Mouse (Mus musculus) limb, embryonic 12.5 days (tissue): ENCODE data around the gene Gm1673. TPM values are rescaled to one million over a fixed set of nuclear protein-coding genes. Genes with fewer than 3 reads are reported as not detected.
A peak's percentile ranks its signal among the peaks of the same experiment; 100 is the strongest.
"Not testable (repeated sequence)": the region's sequence is repeated elsewhere in the genome, so short reads cannot be mapped to it uniquely, and the experiment has no call there.

ENCODE experiments used
- ATAC-seq: fragments of 200-750 bp; cut with Nextera tagmentation; 2 replicates; pipeline ENCODE4 v1.8.0; 2017; ENCODE audit warnings: low read depth, moderate TSS enrichment; ENCODE audit not compliant: insufficient number of reproducible peaks, insufficient read depth, low FRiP score, low TSS enrichment
- H3K27ac ChIP-seq: fragments of 300-500 bp; sonication (generic); 2 replicates; pipeline ENCODE4 v1.5.1; 2016; ENCODE audit warnings: mild to moderate bottlenecking, moderate library complexity
- H3K27me3 ChIP-seq: fragments of 300-500 bp; sonication (generic); 2 replicates; pipeline ENCODE4 v1.6.1; 2016; ENCODE audit warnings: mild to moderate bottlenecking, moderate library complexity
- H3K36me3 ChIP-seq: fragments of 300-500 bp; sonication (generic); 2 replicates; pipeline ENCODE4 v1.6.1; 2016; ENCODE audit warnings: mild to moderate bottlenecking, moderate library complexity
- H3K4me1 ChIP-seq: fragments of 300-500 bp; sonication (generic); replicated peaks from 2 replicates; pipeline ENCODE4 v1.6.1; 2016
- H3K4me2 ChIP-seq: fragments of 300-500 bp; sonication (generic); 2 replicates; pipeline ENCODE4 v1.6.1; 2016; ENCODE audit warnings: mild to moderate bottlenecking, moderate library complexity
- H3K4me3 ChIP-seq: fragments of 300-500 bp; sonication (generic); replicated peaks from 2 replicates; pipeline ENCODE4 v1.5.1; 2016; ENCODE audit warnings: mild to moderate bottlenecking
- H3K9ac ChIP-seq: fragments of 300-500 bp; sonication (generic); replicated peaks from 2 replicates; pipeline ENCODE4 v1.6.1; 2016; ENCODE audit warnings: mild to moderate bottlenecking, moderate library complexity
- H3K9me3 ChIP-seq: fragments of 300-500 bp; sonication (generic); 2 replicates; pipeline ENCODE4 v1.6.1; 2016; ENCODE audit warnings: mild to moderate bottlenecking, moderate library complexity
- WGBS: fragments of 180-500 bp; shearing (Covaris S2); methylation state at CpG from one replicate; pipeline ENCODE4 v1.1.7; 2016; 5-methylcytosine and 5-hydroxymethylcytosine counted together
- polyA plus RNA-seq: library from polyadenylated mRNA; unstranded; fragments of >200 nt; fragmentation: Nextera tagmentation; extraction: Ambion mirVana; gene quantifications from 2 replicates; pipeline ENCODE4 v1.2.1, GENCODE M21; 2016

The Gm1673 gene
- 186 and 197 TPM in 2 replicates for polyA plus RNA-seq

- Histone ChIP-seq H3K4me2 (peak within 1 kb of the TSS; percentile 87), H3K9me3 (no peaks in the 10 kb centered on the region), H3K9ac (peak within 1 kb of the TSS; percentile 85), H3K27ac (peak within 1 kb of the TSS; percentile 69), H3K27me3 (no peaks in the 10 kb centered on the region), H3K4me3 (peak within 1 kb of the TSS; percentile 88), H3K36me3 (peaks cover 7% of the 10 kb centered on the region; the same call in 1 of the 2 replicates), H3K4me1 (peaks cover 15% of the 10 kb centered on the region; the same call in 1 of the 2 replicates)
- ATAC-seq = peak; percentile 85
- WGBS = under 1% methylated on average over 88 of the region's 88 CpGs
These were observed at the start of gene Gm1673 for GRCm38 (mm10) chr5:33983309-33984121. Gene Gm1673, plus strand, starts transcription at chr5:33983433.

GRCm38 (mm10) chr5:33934081-33934480 lies 49.2 kb upstream of the Gm1673 start:
- H3K4me2 ChIP-seq = peak overlapping the region; percentile 72
- peaks cover 6% of the 10 kb centered on the region; the same call in 1 of the 2 replicates for H3K9me3 ChIP-seq
- H3K4me3 ChIP-seq = no peak overlapping the region
- ATAC-seq = no peak
- H3K36me3 ChIP-seq = peaks cover 25% of the 10 kb centered on the region
- peaks cover 22% of the 10 kb centered on the region for H3K4me1 ChIP-seq
- no peak overlapping the region for H3K27ac ChIP-seq
- H3K27me3 ChIP-seq = no peaks in the 10 kb centered on the region
- H3K9ac ChIP-seq = no peak overlapping the region
- 76% methylated on average over 2 of the region's 2 CpGs for WGBS

GRCm38 (mm10) chr5:33934877-33935276 lies 48.4 kb upstream of the Gm1673 start:
- H3K4me3 ChIP-seq = peak overlapping the region; percentile 93
- peaks cover 22% of the 10 kb centered on the region for H3K4me1 ChIP-seq
- no peaks in the 10 kb centered on the region for H3K27me3 ChIP-seq
- no peak overlapping the region for H3K27ac ChIP-seq
- H3K9ac ChIP-seq = no peak overlapping the region
- no peak for ATAC-seq
- H3K36me3 ChIP-seq = peaks cover 25% of the 10 kb centered on the region
- H3K4me2 ChIP-seq = peak overlapping the region; percentile 72
- H3K9me3 ChIP-seq = peaks cover 10% of the 10 kb centered on the region; the same call in 1 of the 2 replicates
- WGBS = 78% methylated on average over 7 of the region's 7 CpGs

GRCm38 (mm10) chr5:33935700-33936111 lies 47.5 kb upstream of the Gm1673 start:
- Histone ChIP-seq H3K27ac (peak overlapping the region; percentile 94), H3K9ac (peak overlapping the region; percentile 95), H3K4me3 (peak overlapping the region; percentile 93), H3K36me3 (peaks cover 23% of the 10 kb centered on the region), H3K27me3 (no peaks in the 10 kb centered on the region), H3K9me3 (peaks cover 15% of the 10 kb centered on the region), H3K4me2 (peak overlapping the region; percentile 72), H3K4me1 (peaks cover 22% of the 10 kb centered on the region)
- under 1% methylated on average over 39 of the region's 39 CpGs for WGBS
- ATAC-seq = peak; percentile 52

- Histone ChIP-seq H3K9ac (peak within 1 kb of the TSS; percentile 95), H3K9me3 (peaks cover 20% of the 10 kb centered on the region), H3K4me2 (peak within 1 kb of the TSS; percentile 72), H3K27me3 (no peaks in the 10 kb centered on the region), H3K27ac (peak within 1 kb of the TSS; percentile 94), H3K4me1 (peaks cover 22% of the 10 kb centered on the region), H3K36me3 (peaks cover 21% of the 10 kb centered on the region), H3K4me3 (peak within 1 kb of the TSS; percentile 93)
- under 1% methylated on average over 60 of the region's 61 CpGs for WGBS
- peak; percentile 98 for ATAC-seq
These were observed 47.0 kb upstream of the Gm1673 start, which contains the start of gene Nelfa for GRCm38 (mm10) chr5:33936120-33936707. Gene Nelfa, minus strand, starts transcription at chr5:33936413.

GRCm38 (mm10) chr5:33937230-33937629 lies 46.0 kb upstream of the Gm1673 start:
- WGBS = 94% methylated on average over 2 of the region's 2 CpGs
- Histone ChIP-seq H3K9me3 (peaks cover 22% of the 10 kb centered on the region), H3K4me1 (peaks cover 22% of the 10 kb centered on the region), H3K9ac (no peak overlapping the region; the same call in 1 of the 2 replicates), H3K27ac (no peak overlapping the region), H3K27me3 (no peaks in the 10 kb centered on the region), H3K4me3 (peak overlapping the region; percentile 93), H3K4me2 (peak overlapping the region; percentile 72), H3K36me3 (peaks cover 16% of the 10 kb centered on the region)
- ATAC-seq = no peak

- Histone ChIP-seq H3K9ac (no peak overlapping the region), H3K36me3 (peaks cover 13% of the 10 kb centered on the region), H3K4me1 (peaks cover 22% of the 10 kb centered on the region), H3K4me2 (no peak overlapping the region), H3K9me3 (peaks cover 26% of the 10 kb centered on the region), H3K27me3 (no peaks in the 10 kb centered on the region), H3K4me3 (no peak overlapping the region), H3K27ac (no peak overlapping the region)
- WGBS = 96% methylated on average over 3 of the region's 3 CpGs
- no peak for ATAC-seq
These were observed 44.8 kb upstream of the Gm1673 start for GRCm38 (mm10) chr5:33938448-33938847.

GRCm38 (mm10) chr5:33947035-33947434 lies 36.2 kb upstream of the Gm1673 start:
- WGBS = 85% methylated on average over 16 of the region's 16 CpGs
- H3K4me2 ChIP-seq, H3K9ac ChIP-seq, H3K4me1 ChIP-seq, ATAC-seq, H3K4me3 ChIP-seq, H3K27ac ChIP-seq, H3K27me3 ChIP-seq, H3K36me3 ChIP-seq: not testable (repeated sequence)
- H3K9me3 ChIP-seq = peaks cover 36% of the 10 kb centered on the region

- Histone ChIP-seq H3K27ac (no peak overlapping the region), H3K36me3 (no peaks in the 10 kb centered on the region), H3K4me2 (no peak overlapping the region), H3K4me3 (no peak overlapping the region), H3K27me3 (no peaks in the 10 kb centered on the region), H3K9ac (no peak overlapping the region), H3K9me3 (peaks cover 37% of the 10 kb centered on the region), H3K4me1 (no peaks in the 10 kb centered on the region)
- no peak for ATAC-seq
- 88% methylated on average over 4 of the region's 4 CpGs for WGBS
These were observed 34.9 kb upstream of the Gm1673 start for GRCm38 (mm10) chr5:33948314-33948713.

- ATAC-seq = no peak
- Histone ChIP-seq H3K36me3 (no peaks in the 10 kb centered on the region), H3K4me1 (no peaks in the 10 kb centered on the region), H3K4me2 (no peak overlapping the region), H3K4me3 (no peak overlapping the region), H3K9me3 (peaks cover 25% of the 10 kb centered on the region; the same call in 1 of the 2 replicates), H3K27ac (no peak overlapping the region), H3K27me3 (no peaks in the 10 kb centered on the region), H3K9ac (no peak overlapping the region)
- WGBS = 87% methylated on average over 16 of the region's 17 CpGs
These were observed 29.6 kb upstream of the Gm1673 start for GRCm38 (mm10) chr5:33953471-33954185.

GRCm38 (mm10) chr5:33954354-33954753 lies 28.9 kb upstream of the Gm1673 start:
- H3K4me2 ChIP-seq = no peak overlapping the region
- H3K36me3 ChIP-seq = no peaks in the 10 kb centered on the region
- no peak overlapping the region for H3K27ac ChIP-seq
- peaks cover 26% of the 10 kb centered on the region; the same call in 1 of the 2 replicates for H3K9me3 ChIP-seq
- H3K9ac ChIP-seq = no peak overlapping the region
- no peaks in the 10 kb centered on the region for H3K4me1 ChIP-seq
- no peaks in the 10 kb centered on the region for H3K27me3 ChIP-seq
- ATAC-seq = no peak
- WGBS = 40% methylated on average over 10 of the region's 10 CpGs
- no peak overlapping the region for H3K4me3 ChIP-seq
